Mouse (Mus musculus) liver, embryonic 11.5 days (tissue): ENCODE results near the gene Vmp1. TPM values are rescaled to one million over a fixed set of nuclear protein-coding genes. Genes with fewer than 3 reads are reported as not detected.

Experiments
- ATAC-seq: fragments of 200-750 bp; cut with Nextera tagmentation; replicated peaks from 2 replicates; pipeline ENCODE4 v1.8.0; 2017; ENCODE audit warnings: moderate number of reproducible peaks, mild to moderate bottlenecking, moderate TSS enrichment, moderate library complexity; ENCODE audit not compliant: low FRiP score
- DNase-seq: peaks from one replicate; pipeline ENCODE4 v3.0.0-alpha.2; 2017; ENCODE audit warnings: low spot score
- H3K27ac ChIP-seq: fragments of 300-500 bp; sonication (generic); 2 replicates; pipeline ENCODE4 v1.5.1; 2014; ENCODE audit warnings: mild to moderate bottlenecking, low read depth, low read length, control low read depth
- H3K27me3 ChIP-seq: fragments of 300-500 bp; sonication (generic); replicated peaks from 2 replicates; pipeline ENCODE4 v1.6.1; 2014; ENCODE audit warnings: low read length, mixed read lengths; ENCODE audit not compliant: control insufficient read depth, insufficient read depth
- H3K36me3 ChIP-seq: fragments of 300-500 bp; sonication (generic); 2 replicates; pipeline ENCODE4 v1.6.1; 2014; ENCODE audit warnings: mild to moderate bottlenecking, low read length, moderate library complexity, mixed read lengths; ENCODE audit not compliant: control insufficient read depth, insufficient read depth
- H3K4me1 ChIP-seq: fragments of 300-500 bp; sonication (generic); replicated peaks from 2 replicates; pipeline ENCODE4 v1.6.1; 2014; ENCODE audit warnings: low read length, mixed read lengths; ENCODE audit not compliant: control insufficient read depth, insufficient read depth
- H3K4me2 ChIP-seq: fragments of 300-500 bp; sonication (generic); 2 replicates; pipeline ENCODE4 v1.6.1; 2014; ENCODE audit warnings: mild to moderate bottlenecking, control low read depth, moderate library complexity
- H3K4me3 ChIP-seq: fragments of 300-500 bp; sonication (generic); 2 replicates; pipeline ENCODE4 v1.5.1; 2014; ENCODE audit warnings: low read depth, low read length, control low read depth
- H3K9ac ChIP-seq: fragments of 300-500 bp; sonication (generic); 2 replicates; pipeline ENCODE4 v1.6.1; 2014; ENCODE audit warnings: low read depth, low read length, control low read depth
- H3K9me3 ChIP-seq: fragments of 300-500 bp; sonication (generic); 2 replicates; pipeline ENCODE4 v1.6.1; 2016; ENCODE audit warnings: low read length, inconsistent platforms, mixed read lengths; ENCODE audit not compliant: control insufficient read depth
- WGBS: fragments of 180-500 bp; shearing (Covaris S2); extraction: QIAGEN DNeasy Blood & Tissue Kit; methylation state at CpG from one replicate; pipeline ENCODE4 v1.1.7; 2014; 5-methylcytosine and 5-hydroxymethylcytosine counted together
- polyA plus RNA-seq: library from polyadenylated mRNA; unstranded; fragments of >200 nt; fragmentation: Nextera tagmentation; extraction: Ambion mirVana; gene quantifications from 2 replicates; pipeline ENCODE4 v1.2.1, GENCODE M21; 2014

Vmp1 gene
- polyA plus RNA-seq, 1 experiment from 2014 or later, result 112 TPM

GRCm38 (mm10) chr11:86571871-86572270, 111.8 kb downstream of the Vmp1 start:
- Histone ChIP-seq H3K9me3 (no peaks in the 10 kb centered on the region), H3K4me1 (peaks cover under 1% of the 10 kb centered on the region), H3K9ac (no peak overlapping the region), H3K4me3 (no peak overlapping the region), H3K36me3 (0 out of 2 replicates have a peak, but pooled peaks cover 3% of the 10 kb centered on the region), H3K27me3 (no peaks in the 10 kb centered on the region), H3K4me2 (no peak overlapping the region), H3K27ac (no peak overlapping the region)
- DNase-seq (no peak), ATAC-seq (no peak)
- 68% methylated on average over 4 of the region's 4 CpGs for WGBS

DNA sequence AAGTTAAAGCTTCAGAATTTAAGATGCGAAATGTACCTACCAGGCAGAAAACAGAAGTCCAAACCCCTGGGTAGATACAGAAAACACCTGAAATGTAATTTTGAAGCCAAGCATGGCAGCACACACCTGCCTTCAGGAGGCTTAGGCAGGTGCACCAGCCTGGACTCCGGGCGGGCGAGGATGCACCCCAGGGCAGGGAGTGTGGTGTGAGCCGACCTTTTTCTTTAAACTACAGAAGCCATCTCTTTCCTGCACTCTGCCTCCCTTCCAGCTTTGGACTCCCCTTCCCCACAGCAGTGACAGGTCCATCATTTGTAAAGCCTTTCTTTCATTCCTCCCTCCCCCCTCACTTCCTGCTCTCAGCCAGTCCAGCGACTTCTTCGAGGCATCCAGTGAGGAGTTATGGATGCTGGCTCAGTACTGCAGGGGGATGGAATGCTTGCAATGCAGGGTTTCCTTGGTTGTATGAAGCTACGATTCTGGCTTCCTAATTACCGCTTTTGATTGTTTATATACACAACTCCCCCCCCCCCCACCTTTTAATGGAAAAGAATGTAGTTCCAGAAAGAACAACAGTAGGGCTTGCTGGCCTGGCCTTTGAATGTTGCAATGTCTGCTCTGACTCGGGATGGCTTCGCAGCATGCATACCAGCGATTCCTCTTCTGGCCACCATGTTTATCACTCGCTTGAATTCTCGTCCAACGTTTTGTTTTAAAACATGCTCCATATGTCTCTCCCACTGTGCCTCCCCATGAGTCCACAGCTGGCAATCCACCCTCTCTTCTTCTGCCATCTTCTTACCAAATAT, 112.4 kb downstream of the Vmp1 start:
- H3K4me3 ChIP-seq, result no peak overlapping the region
- H3K9ac ChIP-seq, result no peak overlapping the region
- no peaks in the 10 kb centered on the region for H3K27me3 ChIP-seq
- ATAC-seq, result no peak
- no peaks in the 10 kb centered on the region for H3K9me3 ChIP-seq
- H3K36me3 ChIP-seq, result peaks cover 3% of the 10 kb centered on the region; the same call in 1 of the 2 replicates
- WGBS, result 48% methylated on average over 15 of the region's 15 CpGs
- no peaks in the 10 kb centered on the region for H3K4me1 ChIP-seq
- no peak for DNase-seq
- no peak overlapping the region for H3K27ac ChIP-seq
- no peak overlapping the region for H3K4me2 ChIP-seq

GRCm38 (mm10) chr11:86570261-86570746, 113.3 kb downstream of the Vmp1 start:
- Histone ChIP-seq H3K36me3 (peaks cover 3% of the 10 kb centered on the region; the same call in 1 of the 2 replicates), H3K27me3 (no peaks in the 10 kb centered on the region), H3K27ac (no peak overlapping the region), H3K4me2 (no peak overlapping the region), H3K4me1 (no peaks in the 10 kb centered on the region), H3K4me3 (no peak overlapping the region), H3K9me3 (no peaks in the 10 kb centered on the region), H3K9ac (no peak overlapping the region)
- ATAC-seq (no peak), DNase-seq (no peak)
- WGBS, result 56% methylated on average over 9 of the region's 9 CpGs

- no peak for DNase-seq
- Histone ChIP-seq H3K4me2 (no peak overlapping the region), H3K9ac (no peak overlapping the region), H3K27me3 (no peaks in the 10 kb centered on the region), H3K4me1 (no peaks in the 10 kb centered on the region), H3K4me3 (no peak overlapping the region), H3K27ac (no peak overlapping the region), H3K36me3 (peaks cover 3% of the 10 kb centered on the region; the same call in 1 of the 2 replicates), H3K9me3 (no peaks in the 10 kb centered on the region)
- WGBS, result 61% methylated on average over 3 of the region's 3 CpGs
- ATAC-seq, result no peak
Observed at GRCm38 (mm10) chr11:86568425-86568824, 115.2 kb downstream of the Vmp1 start.

GRCm38 (mm10) chr11:86558258-86558657, 125.4 kb downstream of the Vmp1 start:
- Histone ChIP-seq H3K36me3 (no peaks in the 10 kb centered on the region; the same call in 1 of the 2 replicates), H3K27ac (no peak overlapping the region)
- WGBS, result 89% methylated on average over 4 of the region's 4 CpGs

DNA sequence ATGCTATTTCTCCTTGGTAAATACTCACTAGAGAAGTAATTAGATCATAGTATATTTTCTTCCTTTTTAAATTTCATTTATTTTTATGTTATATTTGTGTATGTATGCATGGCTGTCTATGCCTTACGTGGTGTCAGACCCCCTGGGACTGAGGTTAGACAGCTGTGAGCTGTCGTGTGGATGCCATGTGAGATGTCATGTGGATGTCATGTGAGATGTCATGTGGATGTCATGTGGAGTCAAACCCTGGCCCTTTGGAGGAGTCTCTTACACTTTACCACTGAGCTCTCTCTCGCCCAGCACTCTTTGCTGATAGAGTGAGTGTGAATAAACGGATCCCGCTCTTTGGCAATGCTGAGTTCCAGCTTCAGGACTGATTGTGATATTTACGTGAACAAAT, 130.1 kb downstream of the Vmp1 start:
- ATAC-seq, result no peak
- 92% methylated on average over 6 of the region's 6 CpGs for WGBS

More at GRCm38 (mm10) chr11:86558258-86558657, 125.4 kb downstream of the Vmp1 start:
- H3K9ac ChIP-seq, result no peak overlapping the region
- H3K9me3 ChIP-seq, result no peaks in the 10 kb centered on the region
- H3K27me3 ChIP-seq, result no peaks in the 10 kb centered on the region
- H3K4me1 ChIP-seq, result no peaks in the 10 kb centered on the region
- no peak overlapping the region for H3K4me2 ChIP-seq
- DNase-seq (no peak), ATAC-seq (no peak)
- no peak overlapping the region for H3K4me3 ChIP-seq

GRCm38 (mm10) chr11:86547412-86547811, 136.2 kb downstream of the Vmp1 start:
- Histone ChIP-seq H3K9me3 (no peaks in the 10 kb centered on the region), H3K36me3 (peaks cover 13% of the 10 kb centered on the region), H3K27ac (no peak overlapping the region), H3K4me3 (no peak overlapping the region), H3K4me1 (peaks cover 3% of the 10 kb centered on the region), H3K4me2 (no peak overlapping the region), H3K27me3 (no peaks in the 10 kb centered on the region), H3K9ac (no peak overlapping the region)
- ATAC-seq, result no peak
- DNase-seq, result no peak
- WGBS, result 100% methylated on average over 1 of the region's 1 CpGs

More for the DNA sequence above, 130.1 kb downstream of the Vmp1 start:
- Histone ChIP-seq H3K9ac (no peak overlapping the region), H3K27ac (no peak overlapping the region), H3K9me3 (no peaks in the 10 kb centered on the region), H3K4me1 (no peaks in the 10 kb centered on the region), H3K4me3 (no peak overlapping the region), H3K4me2 (no peak overlapping the region), H3K27me3 (no peaks in the 10 kb centered on the region), H3K36me3 (peaks cover 13% of the 10 kb centered on the region)
- no peak for DNase-seq

GRCm38 (mm10) chr11:86545556-86545955, 138.1 kb downstream of the Vmp1 start:
- H3K36me3 ChIP-seq, result peaks cover 9% of the 10 kb centered on the region
- H3K4me1 ChIP-seq, result peaks cover 8% of the 10 kb centered on the region
- H3K4me3 ChIP-seq, result peak overlapping the region; percentile 81
- WGBS, result 69% methylated on average over 8 of the region's 8 CpGs
- DNase-seq (no peak), ATAC-seq (no peak)
- H3K9ac ChIP-seq, result peak overlapping the region; percentile 90
- peak overlapping the region; percentile 28; the same call in 1 of the 2 replicates for H3K27ac ChIP-seq
- no peaks in the 10 kb centered on the region for H3K9me3 ChIP-seq
- no peaks in the 10 kb centered on the region for H3K27me3 ChIP-seq
- H3K4me2 ChIP-seq, result peak overlapping the region; percentile 70
